Mouse (Mus musculus) ES-Bruce4 (cell line): ENCODE data around the gene Dnajb12.

ENCODE experiments used
- CTCF ChIP-seq: IDR thresholded peaks from one replicate; pipeline ENCODE4 v1.8.1; 2011; ENCODE audit warnings: low read depth, low read length
- POLR2A ChIP-seq: IDR thresholded peaks from one replicate; pipeline ENCODE4 v1.8.1; 2011; ENCODE audit warnings: low read length; ENCODE audit not compliant: insufficient read depth

- TF ChIP-seq CTCF (no peak), POLR2A (no peak)
These were observed 36.8 kb downstream of the Dnajb12 start for GRCm38 (mm10) chr10:59916159-59916558.
